ENCODE assay signal across 12 mouse cellular contexts in genomic region chr17:50019819-50020210, GRCm38 (mm10).
DNase-seq lines count a peak whose midpoint lies in the region; TF ChIP-seq lines count a peak whose summit lies in the region.
"Had no signal": no experiment of that assay in that cellular context is flagged by ENCODE, and none has a peak within 500 bp of the region (broad histone marks: within the 10 kb centered on the region; RNA-seq: fewer than 3 reads in every experiment).

No protein-coding gene starts in this region.

- no peaks in the 10 kb centered on the region for H3K4me1 ChIP-seq in spleen, adult 2 months (ENCODE audit: control insufficient read depth, insufficient read depth, insufficient read length)
- peaks cover 15% of the 10 kb centered on the region for H3K4me1 ChIP-seq in olfactory bulb, adult 2 months (ENCODE audit: control insufficient read depth, insufficient read depth, low read length)
- H3K4me1 ChIP-seq: intestine, embryonic 15.5 days; limb, embryonic 15.5 days had no signal

- no peaks in the 10 kb centered on the region for H3K27me3 ChIP-seq in spleen, adult 2 months (ENCODE audit: control insufficient read depth, insufficient read depth, low read length)
- H3K27me3 ChIP-seq: intestine, embryonic 15.5 days; limb, embryonic 15.5 days; megakaryocyte, embryonic 14.5 days had no signal

- H3K4me3 ChIP-seq in spleen, adult 2 months (ENCODE audit: extremely low read depth, insufficient read depth, insufficient read length), result no peak overlapping the region
- no peak overlapping the region for H3K4me3 ChIP-seq in olfactory bulb, adult 2 months (ENCODE audit: insufficient read depth, low read depth, low read length)
- H3K4me3 ChIP-seq: intestine, embryonic 15.5 days; limb, embryonic 15.5 days had no signal

- peak overlapping the region; percentile 72 for H3K27ac ChIP-seq in spleen, adult 2 months (ENCODE audit: insufficient read depth, low read length)
- peak overlapping the region; percentile 67; the same call in 1 of the 2 replicates for H3K27ac ChIP-seq in olfactory bulb, adult 2 months (ENCODE audit: insufficient read depth, low read depth, low read length)
- H3K27ac ChIP-seq: intestine, embryonic 15.5 days; limb, embryonic 15.5 days had no signal

- no peak for TF ChIP-seq POLR2A in spleen, adult 2 months (IDR thresholded peaks at IDR 0.05; ENCODE audit: low read depth, low read length)
- no peak for TF ChIP-seq POLR2A in olfactory bulb, adult 2 months (IDR thresholded peaks at IDR 0.05; ENCODE audit: insufficient read depth, low read depth, low read length)

- TF ChIP-seq CTCF in spleen, adult 2 months (IDR thresholded peaks at IDR 0.05; ENCODE audit: extremely low read depth, insufficient read depth, insufficient read length, insufficient replicate concordance), result no peak
- no peak for TF ChIP-seq CTCF in olfactory bulb, adult 2 months (IDR thresholded peaks at IDR 0.05; ENCODE audit: insufficient read depth, low read depth, low read length)

- peaks cover 3% of the 10 kb centered on the region; the same call in 1 of the 2 replicates for H3K36me3 ChIP-seq in spleen, adult 2 months (ENCODE audit: control insufficient read depth, insufficient read depth, low read length)
- H3K36me3 ChIP-seq: intestine, embryonic 15.5 days; limb, embryonic 15.5 days had no signal

- 73% methylated on average over 3 of the region's 3 CpGs for WGBS in spleen, adult 2 months
- WGBS in olfactory bulb, adult 2 months, result 76% methylated on average over 3 of the region's 3 CpGs

- DNase-seq in cerebellum, adult 18-20 months, result peak; percentile 15 to 25
- no peak for DNase-seq in cerebellum, adult 8-10 months
- DNase-seq in spleen, adult 2 months (ENCODE audit: low read depth in 1 of 2, low spot score in 2 of 2), result no peak
- no peak for DNase-seq in spleen, adult 12 weeks (ENCODE audit: low spot score)
- peak; percentile 46 for DNase-seq in liver
- DNase-seq in adrenal gland, postnatal 36 days, result no peak
- no peak for DNase-seq in adrenal gland, postnatal 4 days (ENCODE audit: low spot score in 2 of 2)
- DNase-seq: thymus, postnatal 36 days had no signal

Comparison
In these comparisons a context has a peak if more than half of its experiments do, and no peak if none do; other contexts are left out.
1. DNase-seq: peak in cerebellum, adult 18-20 months (2 of 2) and liver (single experiment); none in cerebellum, adult 8-10 months (single experiment), spleen, adult 2 months (0 of 2), spleen, adult 12 weeks (single experiment), adrenal gland, postnatal 36 days (0 of 2) and adrenal gland, postnatal 4 days (0 of 2).